Mouse (Mus musculus): ENCODE measurements around the gene Ppil2. TPM values are rescaled to one million over a fixed set of nuclear protein-coding genes. Genes with fewer than 3 reads are reported as not detected.

The Ppil2 gene
- total RNA-seq, 2 experiments from 2014 or later: 87.4 to 90.0 TPM

DNA sequence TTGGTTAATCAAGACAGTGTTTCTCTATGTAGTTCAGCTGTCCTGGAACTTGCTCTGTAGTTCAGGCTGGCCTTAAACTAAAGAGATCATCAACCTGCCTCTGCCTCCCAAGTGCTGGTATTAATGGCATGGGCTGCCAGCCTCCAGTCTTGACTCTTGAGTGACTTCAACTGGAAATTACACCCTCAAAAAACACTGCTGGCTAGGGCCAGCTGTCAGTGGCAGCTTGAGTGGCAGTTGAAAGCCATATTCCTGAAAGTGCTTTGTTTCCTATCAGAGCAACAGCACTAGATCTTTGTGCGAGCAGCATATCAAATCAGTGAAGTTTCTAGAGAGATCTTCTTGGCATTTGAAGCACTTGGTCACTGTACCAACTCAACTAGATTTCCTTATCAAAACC, 69.6 kb downstream of the Ppil2 start:
- DNase-seq (ENCODE audit: low spot score in 2 of 2): no peak

GRCm38 (mm10) chr16:17040716-17041115, 70.3 kb downstream of the Ppil2 start:
- no peak for DNase-seq (ENCODE audit: low spot score in 2 of 2)

Small RNA genes within 50 kb of the gene (microRNA-seq; reads per million reads assigned to microRNA genes)
- gene Mir130b (169 to 170 reads per million in 2 experiments), gene Mir301b (3.1 to 3.9 reads per million in 2 experiments)

Other genes starting within 250 kb of the Ppil2 start
- not detected for gene Igll1, start 247.3 kb downstream of the Ppil2 start, total RNA-seq (2021)
- 10 to 100 TPM; 49.6 to 66.5 TPM for gene Top3b, start 240.5 kb downstream of the Ppil2 start, total RNA-seq (2021)
- under 1 TPM in 1 of 2 experiments, not detected in 1; 0.62 TPM for gene Vpreb1, start 240.4 kb downstream of the Ppil2 start, total RNA-seq (2021)
- 10 to 100 TPM; 24.5 to 24.7 TPM for gene Ppm1f, start 214.8 kb downstream of the Ppil2 start, total RNA-seq (2021)
- 100 to 1,000 TPM; 341 to 366 TPM for gene Mapk1, start 127.9 kb downstream of the Ppil2 start, total RNA-seq (2021)
- 10 to 100 TPM; 49.3 TPM for gene Ypel1, start 41.6 kb downstream of the Ppil2 start, total RNA-seq (2021)
- gene 2610318N02Rik, start 13.9 kb upstream of the Ppil2 start, total RNA-seq (2021): 1 to 10 TPM; 1.0 to 1.6 TPM
- 10 to 100 TPM; 11.6 to 13.0 TPM for gene Sdf2l1, start 21.1 kb upstream of the Ppil2 start, total RNA-seq (2021)
- gene Ydjc, start 33.4 kb upstream of the Ppil2 start, total RNA-seq (2021): 10 to 100 TPM; 43.3 to 49.1 TPM
- 1 to 10 TPM; 4.6 to 4.8 TPM for gene Ccdc116, start 36.0 kb upstream of the Ppil2 start, total RNA-seq (2021)
- gene Ube2l3, start 91.4 kb upstream of the Ppil2 start, total RNA-seq (2021): 100 to 1,000 TPM; 173 to 178 TPM
- 1 to 10 TPM; 2.7 to 2.9 TPM for gene Rimbp3, start 97.3 kb upstream of the Ppil2 start, total RNA-seq (2021)
- gene Hic2, start 122.3 kb upstream of the Ppil2 start, total RNA-seq (2021): 1 to 10 TPM; 6.1 to 6.2 TPM
- gene Tmem191c, start 164.8 kb upstream of the Ppil2 start, total RNA-seq (2021): 100 to 1,000 TPM; 103 to 127 TPM
- gene Serpind1, start 220.1 kb upstream of the Ppil2 start, total RNA-seq (2021): 1 to 10 TPM in 1 of 2 experiments, under 1 TPM in 1; 0.73 to 1.8 TPM